Mouse (Mus musculus) CD4-positive helper T cell, adult 2 months (primary cell): ENCODE measurements around the gene Ipmk.

Experiments used
- DNase-seq: peaks from one replicate; pipeline ENCODE4 v3.0.0-alpha.2; 2012; ENCODE audit warnings: low read depth, missing footprints, low spot score

Gene Ipmk

DNA sequence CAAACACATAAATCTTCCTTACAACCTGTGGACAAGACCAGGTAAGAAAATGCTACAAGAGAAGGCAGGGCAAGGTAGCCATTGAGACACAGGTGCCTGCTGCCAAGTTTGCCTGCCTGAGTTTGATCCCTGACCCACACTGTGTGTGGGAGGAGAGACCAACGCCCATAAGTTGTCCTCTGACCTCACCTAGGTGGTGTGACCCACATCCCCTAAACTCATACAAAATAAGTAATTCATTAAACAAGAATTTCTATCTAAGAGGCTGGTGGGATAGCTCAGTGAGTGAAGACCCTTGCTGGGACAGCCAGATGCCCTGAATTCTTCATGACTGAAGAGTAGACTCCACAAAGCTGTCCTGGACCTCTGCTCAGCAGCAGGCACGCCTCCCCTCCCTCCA, 7.4 kb upstream of the Ipmk start:
- no peak for DNase-seq

DNA sequence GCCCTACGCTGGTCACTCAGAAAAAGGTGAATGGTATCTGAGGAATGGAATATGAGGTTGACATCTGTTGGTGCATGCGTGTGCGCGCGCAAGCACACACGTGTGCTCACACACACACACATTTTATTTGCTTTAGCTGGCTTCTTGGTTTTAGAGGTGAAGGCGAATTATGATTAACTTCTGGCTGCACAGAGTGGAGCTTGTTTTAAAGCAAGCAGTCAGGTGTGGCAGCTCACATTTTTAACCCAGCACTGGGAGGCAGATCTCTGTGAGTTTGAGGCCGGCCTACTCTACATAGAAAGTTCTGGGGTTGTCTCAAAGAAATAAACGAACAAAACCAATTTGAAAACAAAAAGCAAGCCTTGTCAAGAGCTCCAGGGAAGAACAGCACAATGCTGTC, 6.3 kb upstream of the Ipmk start:
- no peak for DNase-seq

DNA sequence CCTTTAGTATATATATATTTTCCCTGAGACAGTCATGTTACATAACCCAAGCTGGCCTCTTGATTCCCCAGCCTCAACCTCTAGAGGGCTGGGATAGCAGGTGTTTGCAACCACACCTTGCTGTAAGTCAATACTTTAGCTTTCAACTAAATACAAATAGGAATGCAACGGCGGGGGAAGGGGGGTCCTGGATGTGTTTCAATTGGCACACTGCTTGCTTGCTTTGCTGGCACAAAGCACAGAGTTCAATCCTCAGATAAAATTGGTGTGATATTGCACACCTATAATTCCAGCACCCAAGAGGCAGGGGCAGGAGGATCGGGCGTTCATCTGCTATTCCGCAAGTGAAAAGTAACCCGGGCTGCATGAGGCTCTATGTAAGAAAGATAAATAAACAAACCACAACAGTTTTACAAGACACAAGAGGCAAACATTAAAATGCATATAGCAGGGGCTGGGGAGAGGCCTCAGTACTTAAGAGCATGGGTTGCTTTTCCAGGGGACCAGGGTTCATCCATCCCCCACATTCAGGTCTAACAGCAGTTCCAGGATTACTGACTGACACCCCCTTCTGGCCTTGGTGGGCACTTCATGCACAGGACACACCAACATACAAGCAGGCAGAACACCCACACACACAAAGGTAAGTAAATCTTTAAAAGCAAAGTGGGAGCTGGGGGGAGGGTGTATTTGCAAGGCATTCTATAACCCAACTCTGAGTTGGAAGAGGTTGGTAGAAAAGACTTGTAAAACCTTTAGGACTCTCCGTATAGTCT, 5.3 kb upstream of the Ipmk start:
- peak; percentile 36 for DNase-seq

DNA sequence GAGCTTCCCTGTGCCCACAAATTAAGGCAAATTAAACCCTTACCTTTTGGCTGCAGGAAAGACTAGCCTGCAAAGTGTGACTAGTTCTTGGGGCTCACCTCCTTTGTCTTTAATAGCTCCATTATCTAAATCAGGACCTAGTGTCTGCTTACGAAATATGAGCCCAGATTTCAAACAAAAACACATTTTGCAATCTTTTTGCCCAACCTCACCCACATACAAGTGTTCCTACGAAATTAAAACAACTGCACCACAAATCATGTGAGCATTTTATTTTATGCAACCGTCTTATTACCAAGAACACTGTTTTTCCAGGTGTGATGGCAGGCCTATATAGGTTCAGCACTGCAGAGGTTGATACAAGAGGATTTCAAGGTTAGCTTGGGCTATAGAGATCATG, 4.4 kb upstream of the Ipmk start:
- no peak for DNase-seq

DNA sequence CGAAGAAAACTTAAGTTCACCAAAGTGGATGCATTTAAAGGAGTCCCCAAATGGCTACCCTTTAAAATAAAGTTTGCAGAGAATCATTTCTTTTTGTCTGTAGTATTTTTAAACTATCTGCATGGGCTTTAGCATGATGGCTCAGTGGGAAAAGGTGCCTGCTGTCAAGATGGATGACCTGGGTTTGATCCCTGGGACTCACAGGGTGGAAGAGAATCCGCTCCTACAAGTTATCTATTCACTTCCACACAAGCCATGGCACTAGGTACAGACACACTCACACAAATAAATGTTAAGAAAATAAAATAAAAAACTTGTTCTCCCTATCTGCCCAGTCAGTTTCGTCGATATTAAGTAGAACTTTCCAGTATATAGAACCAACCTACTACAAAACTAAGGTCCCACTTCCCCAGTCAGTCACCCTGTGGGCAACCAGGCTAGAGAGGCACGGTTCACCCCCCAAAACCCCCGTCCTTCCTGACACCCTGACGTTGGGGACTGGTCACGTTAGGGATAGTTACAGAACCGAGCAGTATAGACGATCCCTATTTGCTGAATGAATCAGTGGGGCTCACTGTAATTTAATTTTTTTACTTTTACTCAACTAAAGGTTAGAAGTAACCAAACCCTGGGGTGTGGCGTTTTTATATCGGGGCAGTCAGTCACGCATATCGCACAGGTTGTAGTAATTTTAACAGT, 3.8 kb upstream of the Ipmk start:
- no peak for DNase-seq

DNA sequence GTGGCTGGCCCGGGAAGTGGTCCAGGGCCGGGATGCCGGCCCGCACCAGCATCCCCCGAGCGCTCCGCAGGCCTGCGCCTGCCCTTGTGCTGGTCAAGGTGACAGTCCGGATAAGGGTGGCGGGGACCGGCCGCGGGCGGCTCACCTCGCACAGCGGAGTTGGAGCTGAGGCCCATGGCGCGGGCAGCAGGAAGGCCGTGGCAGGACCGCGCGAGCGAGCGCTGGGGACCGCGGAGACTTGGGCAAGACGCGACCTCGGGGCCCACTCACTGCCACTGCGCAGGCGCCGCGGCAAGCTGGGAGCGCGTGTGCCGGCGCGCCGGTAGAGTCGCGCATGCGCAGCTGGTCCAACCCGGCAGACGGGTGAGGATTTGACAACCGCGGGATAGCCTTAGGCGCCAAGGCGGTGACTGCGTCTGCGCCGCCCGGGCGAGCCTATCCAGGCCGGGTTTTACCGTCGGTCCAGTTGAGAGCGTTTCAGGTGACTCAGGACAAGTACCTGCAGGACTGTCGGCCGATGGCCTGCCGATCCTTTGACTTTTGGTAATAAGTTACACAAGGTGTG, 2.9 kb upstream of the Ipmk start, which contains the start of gene Cisd1:
Gene Cisd1 (minus strand): TSS at position 376 of the 565 bp plus-strand sequence.
- DNase-seq, result peak; percentile 95

DNA sequence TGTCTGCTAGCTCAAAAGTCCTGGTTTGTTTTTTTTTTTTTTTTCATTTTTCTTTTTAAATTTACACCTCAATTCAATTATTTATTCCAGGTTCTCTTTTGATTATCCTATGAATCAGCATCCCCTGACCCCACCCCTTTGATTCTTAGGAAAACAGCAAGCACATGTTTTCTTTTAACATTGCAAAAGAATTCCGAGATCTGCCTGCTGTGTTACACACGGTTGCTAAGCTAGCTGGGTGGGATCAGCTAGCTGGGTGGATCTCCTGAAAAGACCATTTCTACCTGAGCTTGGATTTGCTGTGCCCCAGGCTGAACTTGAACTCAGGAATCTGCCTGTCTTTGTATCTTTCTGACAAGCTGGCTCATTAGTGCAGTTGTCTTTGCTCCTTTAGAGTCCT, 1.5 kb upstream of the Ipmk start:
- no peak for DNase-seq

DNA sequence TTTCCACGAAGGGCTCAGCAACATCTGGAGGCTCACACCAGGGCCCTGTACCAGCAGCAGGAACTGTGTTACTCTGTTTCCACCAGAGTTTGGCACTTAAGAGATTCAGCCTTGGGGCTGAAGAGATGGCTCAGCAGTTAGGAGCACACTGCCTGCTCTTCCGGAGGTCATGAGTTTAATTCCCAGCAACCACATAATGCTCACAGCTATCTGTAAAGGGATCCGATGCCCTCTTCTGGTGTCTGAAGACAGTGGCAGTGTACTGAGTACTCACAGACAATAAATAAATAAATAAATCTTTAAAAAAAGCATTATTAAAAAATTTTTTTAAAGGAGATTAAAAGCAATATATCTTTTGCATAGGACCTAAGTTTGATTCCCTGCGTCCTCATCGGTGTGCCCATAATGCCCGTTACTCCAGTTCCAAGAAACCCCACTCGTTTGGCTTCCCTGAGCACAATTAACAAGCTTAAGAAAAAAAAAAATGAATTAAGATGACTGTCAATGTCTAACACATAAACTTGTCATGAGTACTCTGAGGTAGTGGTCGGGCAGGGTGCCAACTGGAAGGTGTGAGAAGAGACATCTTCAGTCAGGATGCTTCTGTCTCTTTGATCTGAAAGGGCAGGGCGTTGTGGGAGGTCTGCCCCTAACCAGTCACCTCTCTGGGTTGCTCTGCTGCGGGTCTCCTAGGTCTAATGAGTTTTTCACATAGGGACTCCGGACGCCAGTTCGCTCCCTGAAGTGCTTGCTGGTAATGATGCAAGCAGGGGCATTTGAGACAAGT, 648 bp upstream of the Ipmk start:
- DNase-seq, result peak; percentile 92

DNA sequence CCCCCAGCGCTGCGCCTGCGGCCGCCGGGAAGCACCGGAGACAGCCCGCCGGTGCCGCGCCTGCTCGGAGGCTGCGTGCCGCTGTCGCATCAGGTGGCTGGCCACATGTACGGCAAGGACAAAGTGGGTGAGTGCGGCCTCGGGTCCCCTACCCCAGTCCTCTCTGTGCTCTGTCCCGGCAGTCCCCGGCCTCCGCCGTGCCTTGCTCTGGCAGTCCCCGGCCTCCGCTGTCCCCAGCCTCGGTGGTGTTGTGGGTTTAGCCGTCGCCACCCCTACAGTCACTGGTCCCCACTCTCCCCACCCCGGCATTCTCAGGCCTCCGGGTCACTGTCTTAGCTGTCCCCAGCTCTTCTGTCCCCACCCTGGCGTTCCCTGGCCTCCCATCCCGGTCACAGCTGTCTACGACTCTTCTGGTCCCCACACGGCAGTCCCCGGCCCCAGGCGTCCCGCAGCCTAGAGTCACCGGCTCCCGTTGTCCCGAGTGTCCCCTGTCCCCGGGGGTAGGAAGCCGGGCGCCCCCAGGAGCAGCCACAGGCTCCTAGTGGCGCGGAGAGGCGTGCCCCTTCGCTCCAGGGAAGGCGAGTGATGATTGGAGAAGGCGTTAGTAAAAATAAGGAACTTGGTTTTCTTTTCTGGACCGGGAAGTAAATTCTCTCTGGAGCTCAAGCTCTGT, 537 bp downstream of the Ipmk start:
- no peak for DNase-seq

DNA sequence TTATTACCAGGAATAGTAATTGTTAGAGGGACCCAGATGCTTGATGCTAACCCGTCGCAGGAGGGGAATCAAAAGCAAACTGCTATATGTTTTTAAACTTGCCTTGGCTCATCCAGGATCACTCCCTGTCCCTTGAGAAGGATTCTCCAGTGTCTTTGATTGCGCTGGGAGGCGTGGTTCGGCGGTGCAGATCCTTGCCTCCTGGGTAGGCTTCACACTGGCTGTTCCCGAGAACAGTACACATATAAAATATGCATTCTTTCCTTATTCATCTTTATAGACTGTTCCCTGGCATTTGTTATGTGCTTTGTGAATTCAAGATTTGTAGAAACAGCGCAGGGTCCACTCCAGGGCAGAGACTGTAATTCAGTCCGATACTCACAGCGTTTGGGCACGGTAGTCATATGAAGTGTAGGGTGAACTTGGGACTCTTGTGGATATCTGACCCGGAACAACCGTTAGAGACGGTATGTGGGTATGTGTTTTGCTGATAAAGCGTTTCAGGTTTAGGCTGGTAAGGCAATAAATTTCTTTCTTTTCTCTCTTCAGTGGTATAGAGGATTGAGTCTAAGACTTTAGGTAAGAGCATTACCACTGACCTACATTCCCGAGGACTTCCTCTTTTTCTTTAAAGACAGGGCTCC, 1.2 kb downstream of the Ipmk start:
- DNase-seq, result no peak

DNA sequence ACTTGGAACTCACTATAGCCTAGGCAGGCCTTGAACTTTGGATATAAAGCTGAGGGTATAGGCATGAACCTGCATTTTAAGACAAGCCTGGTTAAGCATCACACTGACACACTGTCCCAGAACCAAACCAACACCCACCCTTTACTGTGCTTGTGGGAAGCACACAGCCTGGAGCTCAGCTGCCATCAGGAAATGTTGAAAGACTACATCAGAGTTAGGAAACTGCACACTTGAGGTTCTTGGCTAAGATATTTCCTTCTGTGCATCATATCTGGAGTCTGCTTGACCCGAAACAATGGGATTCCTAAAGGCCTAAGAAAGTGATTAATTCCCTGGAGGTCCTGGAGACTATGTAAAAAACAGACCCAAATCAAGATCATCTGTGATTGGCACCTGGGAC, 1.7 kb downstream of the Ipmk start:
- DNase-seq, result no peak

DNA sequence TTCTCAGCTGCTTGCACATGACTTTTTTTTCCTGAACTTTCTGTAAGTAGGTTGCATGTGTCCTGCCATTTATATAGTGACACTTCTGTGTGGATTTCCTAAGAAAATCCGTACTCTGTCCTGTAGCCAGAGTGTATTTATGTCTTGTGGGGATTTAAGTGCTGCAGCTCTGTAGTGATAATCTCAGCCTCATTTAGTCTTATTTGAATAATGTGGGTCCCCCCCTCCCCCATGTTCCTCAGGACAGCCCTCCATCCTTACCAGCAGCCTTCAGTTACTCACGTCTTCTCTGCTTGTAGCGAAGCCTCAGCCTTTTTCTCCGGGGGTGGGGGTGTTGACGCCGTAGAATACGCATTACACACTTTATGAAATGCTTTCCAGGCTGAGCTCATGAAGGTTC, 3.7 kb downstream of the Ipmk start:
- DNase-seq, result no peak

DNA sequence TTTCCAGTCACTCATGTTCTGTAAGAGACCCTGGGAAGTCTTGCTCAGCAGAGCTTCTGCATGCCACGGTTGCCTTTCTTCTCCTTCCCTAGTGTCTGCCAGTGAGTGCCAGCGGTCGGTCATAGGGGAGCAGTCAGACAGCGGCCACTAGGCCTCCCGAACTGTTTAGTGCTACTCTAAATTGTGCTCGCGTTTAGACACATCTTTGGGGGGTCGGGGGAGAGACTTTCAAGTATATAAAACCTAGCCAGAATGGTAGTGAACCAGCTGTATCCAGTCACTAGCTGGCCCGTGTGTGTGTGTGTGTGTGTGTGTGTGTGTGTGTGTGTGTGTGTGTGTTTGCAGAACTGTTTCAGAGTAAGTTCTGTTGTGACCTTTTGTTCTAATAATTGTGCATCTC, 6.3 kb downstream of the Ipmk start:
- DNase-seq, result no peak

DNA sequence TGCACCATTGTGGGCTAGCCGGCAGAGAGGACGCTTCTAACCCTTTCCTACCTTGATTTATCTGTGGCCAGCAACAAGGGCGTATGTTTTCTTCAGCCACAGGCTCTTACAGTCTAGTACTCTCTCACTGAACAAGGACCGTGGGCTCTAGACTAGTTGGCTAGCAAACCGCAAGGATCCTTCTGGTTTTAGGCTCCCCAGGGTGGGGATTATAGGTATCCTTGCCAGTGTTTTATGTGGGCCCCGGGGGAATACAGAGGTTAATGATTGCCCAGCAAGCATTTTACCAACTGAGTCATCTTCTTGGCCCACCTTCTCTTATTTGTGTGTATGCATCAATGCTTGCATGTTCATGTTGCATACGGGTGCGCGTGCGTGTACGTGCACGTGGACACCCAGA, 7.4 kb downstream of the Ipmk start:
- DNase-seq, result no peak

DNA sequence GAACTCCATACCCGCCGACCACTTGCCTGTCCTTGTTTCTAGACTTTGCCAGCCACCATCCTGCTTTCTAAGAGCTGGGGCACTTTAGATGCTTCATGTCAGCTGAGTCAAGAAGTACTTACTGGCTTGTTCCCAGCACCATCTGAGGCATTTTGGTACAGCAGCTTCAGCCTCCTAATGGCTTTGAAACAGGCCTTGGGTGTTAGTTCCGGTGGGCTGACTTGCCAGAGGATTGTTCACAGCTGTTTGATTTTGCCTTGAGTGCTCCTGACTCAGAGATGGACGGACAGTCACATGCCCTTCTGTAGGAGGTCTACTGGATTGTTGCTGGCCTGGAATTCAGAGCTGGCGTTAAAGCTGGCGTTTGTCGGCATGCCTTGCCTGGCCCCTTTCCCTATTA, 13.5 kb downstream of the Ipmk start:
- no peak for DNase-seq

DNA sequence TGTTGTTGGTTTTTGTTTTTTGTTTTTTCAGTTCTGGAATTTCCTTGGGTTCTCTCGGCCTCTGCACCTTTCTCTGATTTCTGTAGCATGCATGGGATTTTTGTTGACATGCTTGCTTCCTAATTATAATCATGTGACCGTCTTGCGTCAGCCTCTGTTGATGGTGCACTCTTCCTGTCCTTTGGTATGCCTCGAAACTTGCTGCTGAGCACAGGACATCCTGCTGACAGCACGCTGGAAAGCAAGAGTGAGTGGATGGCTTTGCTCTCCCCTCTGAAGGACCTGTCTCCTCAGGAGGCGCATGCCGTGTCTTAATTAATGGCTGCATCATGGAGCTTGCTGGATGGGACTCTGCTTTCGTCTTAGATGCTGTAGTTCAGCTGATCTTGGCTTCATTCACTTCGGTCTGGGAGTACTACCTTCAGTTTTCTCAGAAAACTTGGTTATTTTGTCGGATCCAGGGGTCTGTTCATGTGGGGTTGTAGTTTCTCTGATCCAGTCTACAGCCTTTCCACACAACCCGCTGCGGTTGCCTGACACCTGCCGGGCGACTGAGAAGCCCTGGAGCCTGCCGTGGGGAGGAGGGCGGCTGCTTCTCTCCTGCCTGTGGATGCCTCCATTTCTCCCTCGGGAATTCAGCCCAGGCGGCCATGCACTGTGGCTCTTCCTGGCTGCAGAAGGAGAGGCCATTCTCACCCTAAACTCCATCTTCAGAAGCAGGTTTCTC, 14.4 kb downstream of the Ipmk start:
- DNase-seq, result peak; percentile 75

DNA sequence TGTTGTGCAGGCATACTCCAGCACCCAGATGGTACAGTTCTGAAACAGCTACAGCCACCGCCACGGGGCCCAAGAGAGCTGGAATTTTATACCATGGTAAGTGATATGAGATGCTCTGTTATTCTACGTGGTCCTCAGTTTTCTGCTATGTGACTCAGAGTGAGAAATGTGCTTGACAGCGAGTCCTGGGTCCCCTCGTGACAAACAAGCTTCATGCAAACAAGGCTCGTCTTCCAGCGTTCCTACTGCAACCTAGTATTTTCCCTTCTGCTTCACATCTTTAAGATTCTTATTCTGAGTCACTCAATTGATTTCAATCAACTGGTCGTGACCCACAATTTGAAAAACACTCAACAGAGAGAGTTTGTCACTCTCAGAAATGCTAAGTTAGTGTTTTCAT, 15.9 kb downstream of the Ipmk start:
- peak; percentile 59 for DNase-seq

DNA sequence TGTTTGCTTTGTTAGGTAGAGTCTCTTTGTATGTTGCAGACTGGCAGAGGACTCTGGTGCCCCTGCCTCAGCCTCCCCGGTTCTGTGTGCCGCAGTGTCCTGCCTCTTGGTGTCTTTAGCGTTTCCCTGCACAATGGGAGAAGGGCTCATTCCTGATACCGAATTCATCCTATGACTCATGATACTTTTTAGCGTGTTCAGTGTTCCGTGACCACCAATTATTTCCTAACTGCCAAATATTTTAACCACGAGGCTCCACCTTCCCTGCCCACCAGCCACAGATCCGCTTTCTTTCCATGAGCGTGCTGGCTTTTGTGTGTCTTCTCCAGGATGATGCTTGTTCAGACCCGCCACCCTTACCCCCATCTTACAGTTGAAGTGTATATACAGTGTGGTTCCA, 16.3 kb downstream of the Ipmk start:
- no peak for DNase-seq

DNA sequence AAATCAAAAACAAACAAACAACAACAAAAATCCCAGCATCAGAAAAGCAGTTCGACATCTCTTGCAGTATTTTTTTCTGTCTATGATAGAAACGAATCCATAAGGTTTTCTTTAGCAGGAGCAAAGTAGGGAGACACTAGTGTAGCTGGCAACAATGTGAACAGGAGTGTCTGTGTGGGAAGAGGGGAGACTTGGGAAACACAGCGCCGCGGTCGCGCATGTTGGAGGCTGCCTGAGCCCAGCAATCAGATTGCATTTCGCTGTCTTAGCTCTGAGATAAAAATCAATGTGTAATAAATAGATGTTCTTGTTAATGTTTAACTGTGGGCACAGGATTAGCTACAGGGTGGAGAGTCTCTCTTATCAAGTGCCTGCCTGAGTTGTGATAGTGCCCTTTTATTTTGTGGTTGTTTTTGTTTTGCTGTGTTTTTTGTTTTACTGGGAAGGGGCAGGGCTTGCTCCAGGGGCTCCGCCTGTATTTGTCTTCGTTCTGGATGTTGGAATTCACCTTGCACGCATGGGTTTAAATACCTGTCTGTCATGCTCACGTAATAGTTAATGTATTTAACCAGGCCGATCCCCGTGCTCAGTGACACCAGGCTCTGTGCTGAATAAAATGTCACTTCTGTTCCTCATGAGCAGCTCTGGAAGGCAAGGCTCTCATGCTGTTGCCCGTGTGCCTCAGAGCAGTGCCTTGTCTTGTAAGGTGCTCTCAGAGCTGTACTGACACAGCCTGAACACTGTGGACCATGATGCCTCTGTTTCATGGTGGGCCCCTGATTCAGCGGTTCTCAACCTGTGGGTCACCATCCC, 20.8 kb downstream of the Ipmk start:
- no peak for DNase-seq

DNA sequence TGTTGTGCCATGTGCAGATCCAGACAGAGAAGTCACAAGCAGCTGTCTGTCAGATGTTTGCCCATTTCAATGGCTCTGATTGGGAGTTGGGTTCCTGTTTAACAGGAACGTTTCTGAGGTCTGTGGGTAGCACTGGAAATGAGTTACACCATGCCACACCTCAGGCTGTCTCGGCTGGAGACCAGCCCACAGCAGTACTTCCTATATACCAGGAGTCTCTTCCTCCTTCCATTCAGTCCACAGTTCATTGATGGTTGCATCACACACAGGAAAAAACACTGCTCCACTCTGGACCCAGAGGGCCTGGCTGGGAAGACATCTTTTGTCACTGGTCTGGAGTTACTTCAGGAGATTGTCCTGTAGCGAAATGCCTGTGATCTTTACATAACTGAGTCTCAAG, 21.9 kb downstream of the Ipmk start:
- no peak for DNase-seq
